Mouse (Mus musculus) cortical plate, adult 2 months (tissue): ENCODE measurements around the gene N4bp2. TPM values are rescaled to one million over a fixed set of nuclear protein-coding genes. Genes with fewer than 3 reads are reported as not detected.

ENCODE experiments used
- H3K27ac ChIP-seq: fragments of 200-500 bp; 2 replicates; pipeline ENCODE4 v1.5.1; 2012; ENCODE audit warnings: low read length, control low read depth, inconsistent platforms; ENCODE audit not compliant: insufficient read depth
- H3K4me1 ChIP-seq: fragments of 200-500 bp; 2 replicates; pipeline ENCODE4 v1.6.1; 2011; ENCODE audit warnings: low read length; ENCODE audit not compliant: control insufficient read depth, insufficient read depth
- H3K4me3 ChIP-seq: fragments of 200-500 bp; 2 replicates; pipeline ENCODE4 v1.5.1; 2011; ENCODE audit warnings: mild to moderate bottlenecking, low read length, control low read depth; ENCODE audit not compliant: insufficient read depth
- CTCF ChIP-seq: fragments of 200-500 bp; IDR thresholded peaks from 2 replicates; pipeline ENCODE4 v1.5.1; 2011; ENCODE audit warnings: mild to moderate bottlenecking, control low read depth, low read length; ENCODE audit not compliant: insufficient read depth; ENCODE audit errors: extremely low read depth
- POLR2A ChIP-seq: fragments of 200-500 bp; IDR thresholded peaks from 2 replicates; pipeline ENCODE4 v1.6.1; 2011; ENCODE audit warnings: mild to moderate bottlenecking, low read length, control low read depth; ENCODE audit not compliant: insufficient read depth; ENCODE audit errors: extremely low read depth
- polyA plus RNA-seq: library from polyadenylated mRNA; depleted of rRNA; stranded (reverse); fragments of >200 nt; gene quantifications from 2 replicates; pipeline ENCODE4 v1.2.3, GENCODE M21; 2012; rRNA removed

Gene N4bp2
- polyA plus RNA-seq, 1 experiment: 3.8 TPM

- TF ChIP-seq CTCF: no peak
- no peak for TF ChIP-seq POLR2A
- Histone ChIP-seq H3K4me3 (no peak overlapping the region), H3K27ac (no peak overlapping the region), H3K4me1 (no peaks in the 10 kb centered on the region)
These were observed 106.3 kb downstream of the N4bp2 start for GRCm38 (mm10) chr5:65869660-65870059.

GRCm38 (mm10) chr5:65871276-65871875 lies 108.1 kb downstream of the N4bp2 start:
- Histone ChIP-seq H3K4me1 (no peaks in the 10 kb centered on the region), H3K27ac (no peak overlapping the region), H3K4me3 (no peak overlapping the region)
- TF ChIP-seq POLR2A: no peak
- TF ChIP-seq CTCF: no peak

GRCm38 (mm10) chr5:65873212-65873611 lies 109.9 kb downstream of the N4bp2 start:
- no peak for TF ChIP-seq POLR2A
- H3K4me1 ChIP-seq: no peaks in the 10 kb centered on the region
- no peak overlapping the region for H3K27ac ChIP-seq
- no peak overlapping the region for H3K4me3 ChIP-seq

GRCm38 (mm10) chr5:65875269-65875668 lies 111.9 kb downstream of the N4bp2 start:
- H3K4me3 ChIP-seq: no peak overlapping the region
- no peak overlapping the region for H3K27ac ChIP-seq
- H3K4me1 ChIP-seq: no peaks in the 10 kb centered on the region
- no peak for TF ChIP-seq POLR2A
- TF ChIP-seq CTCF: no peak

- TF ChIP-seq CTCF (no peak), POLR2A (no peak)
These were observed 115.0 kb downstream of the N4bp2 start for GRCm38 (mm10) chr5:65878367-65878766.

More at GRCm38 (mm10) chr5:65878367-65878766, 115.0 kb downstream of the N4bp2 start:
- Histone ChIP-seq H3K4me1 (no peaks in the 10 kb centered on the region), H3K4me3 (no peak overlapping the region), H3K27ac (no peak overlapping the region)

Other genes with a start within 250 kb of the N4bp2 start
- 146 and 154 TPM in 2 replicates for gene Smim14, start 226.3 kb upstream of the N4bp2 start, polyA plus RNA-seq
- gene Ube2k, start 226.3 kb upstream of the N4bp2 start, polyA plus RNA-seq: 107 and 110 TPM in 2 replicates
- 53.7 and 57.2 TPM in 2 replicates for gene Pds5a, start 65.2 kb upstream of the N4bp2 start, polyA plus RNA-seq
- gene Rhoh, start 97.7 kb downstream of the N4bp2 start, polyA plus RNA-seq: 0.96 and 1.2 TPM in 2 replicates
- gene Chrna9, start 171.4 kb downstream of the N4bp2 start, polyA plus RNA-seq: not detected in 2 replicates
- gene 9130230L23Rik, start 240.8 kb downstream of the N4bp2 start, polyA plus RNA-seq: 0.06 TPM in 1 of 2 replicates, not detected in the other